Mouse (Mus musculus): ENCODE measurements around the gene Vmn2r1.

GRCm38 (mm10) chr3:64112707-64113106 lies 31.4 kb downstream of the Vmn2r1 start:
- no peak for TF ChIP-seq CTCF (IDR thresholded peaks at IDR 0.05; ENCODE audit: insufficient read depth, low read depth, low read length)
- TF ChIP-seq POLR2A (IDR thresholded peaks at IDR 0.05; ENCODE audit: insufficient read depth, low read depth, low read length) = no peak
